Mouse (Mus musculus): Measurements from ENCODE around the gene Thsd7b.

DNA sequence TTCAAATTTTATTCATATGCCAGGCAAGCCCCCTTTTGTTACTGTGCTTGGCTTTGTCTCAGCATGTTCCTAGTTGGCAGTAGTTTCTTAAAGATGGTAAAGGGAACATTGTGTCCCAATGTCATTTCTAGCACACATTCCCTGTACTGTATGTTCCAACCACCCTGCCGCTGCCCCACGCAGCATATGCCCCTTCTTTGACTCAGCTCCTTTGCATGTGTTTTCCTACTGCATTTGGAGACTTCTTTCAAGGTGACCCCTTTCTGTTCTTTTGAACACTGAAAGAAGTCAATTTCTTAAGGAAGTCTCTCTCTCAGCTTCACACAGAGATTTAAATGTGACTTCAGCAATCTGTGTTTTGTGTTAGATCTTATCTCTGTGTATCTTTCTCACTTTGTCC, 657.9 kb downstream of the Thsd7b start:
- TF ChIP-seq FOSL1 (IDR thresholded peaks at IDR 0.05; ENCODE audit: insufficient read depth, low read length, poor library complexity, severe bottlenecking) = no peak
- TF ChIP-seq CTCF (IDR thresholded peaks at IDR 0.05; ENCODE audit: control insufficient read depth, insufficient read depth, insufficient read length) = no peak

Measured in C2C12 (cell line).